Mouse (Mus musculus) hindbrain, embryonic 14.5 days (tissue): ENCODE results near the gene Lca5. TPM values are rescaled to one million over a fixed set of nuclear protein-coding genes. Genes with fewer than 3 reads are reported as not detected.

Source experiments
- ATAC-seq: fragments of 200-750 bp; cut with Nextera tagmentation; 2 replicates; pipeline ENCODE4 v1.8.0; 2017; ENCODE audit warnings: moderate number of reproducible peaks, mild to moderate bottlenecking, moderate TSS enrichment, moderate library complexity; ENCODE audit not compliant: low FRiP score
- DNase-seq: peaks from one replicate; pipeline ENCODE4 v3.0.0-alpha.2; 2015; ENCODE audit warnings: low spot score
- H3K27ac ChIP-seq: fragments of 300-500 bp; sonication (generic); 2 replicates; pipeline ENCODE4 v1.5.1; 2014; ENCODE audit warnings: mild to moderate bottlenecking, moderate library complexity
- H3K27me3 ChIP-seq: fragments of 300-500 bp; sonication (generic); 2 replicates; pipeline ENCODE4 v1.6.1; 2014; ENCODE audit warnings: mild to moderate bottlenecking, low read length, mixed read lengths; ENCODE audit not compliant: control insufficient read depth, insufficient read depth
- H3K36me3 ChIP-seq: fragments of 300-500 bp; sonication (generic); replicated peaks from 2 replicates; pipeline ENCODE4 v1.6.1; 2014; ENCODE audit not compliant: control insufficient read depth, insufficient read depth
- H3K4me1 ChIP-seq: fragments of 300-500 bp; sonication (generic); replicated peaks from 2 replicates; pipeline ENCODE4 v1.6.1; 2014; ENCODE audit warnings: antibody characterized with exemption, low read length, mixed read lengths; ENCODE audit not compliant: control insufficient read depth, insufficient read depth
- H3K4me2 ChIP-seq: fragments of 300-500 bp; sonication (generic); replicated peaks from 2 replicates; pipeline ENCODE4 v1.6.1; 2014; ENCODE audit warnings: mild to moderate bottlenecking, moderate library complexity
- H3K4me3 ChIP-seq: fragments of 300-500 bp; sonication (generic); replicated peaks from 2 replicates; pipeline ENCODE4 v1.5.1; 2014; ENCODE audit warnings: mild to moderate bottlenecking, low read length
- H3K9ac ChIP-seq: fragments of 300-500 bp; sonication (generic); 2 replicates; pipeline ENCODE4 v1.6.1; 2014
- H3K9me3 ChIP-seq: fragments of 300-500 bp; sonication (generic); 2 replicates; pipeline ENCODE4 v1.6.1; 2016; ENCODE audit warnings: low read length; ENCODE audit not compliant: control insufficient read depth
- WGBS: fragments of 180-500 bp; shearing (Covaris S2); extraction: QIAGEN DNeasy Blood & Tissue Kit; methylation state at CpG from one replicate; pipeline ENCODE4 v1.1.7; 2014; 5-methylcytosine and 5-hydroxymethylcytosine counted together
- polyA plus RNA-seq: library from polyadenylated mRNA; unstranded; fragments of >200 nt; fragmentation: Nextera tagmentation; extraction: Ambion mirVana; gene quantifications from 2 replicates; pipeline ENCODE4 v1.2.1, GENCODE M21; 2014

Lca5 gene
- polyA plus RNA-seq, 1 experiment from 2014 or later: 18.4 TPM

DNA sequence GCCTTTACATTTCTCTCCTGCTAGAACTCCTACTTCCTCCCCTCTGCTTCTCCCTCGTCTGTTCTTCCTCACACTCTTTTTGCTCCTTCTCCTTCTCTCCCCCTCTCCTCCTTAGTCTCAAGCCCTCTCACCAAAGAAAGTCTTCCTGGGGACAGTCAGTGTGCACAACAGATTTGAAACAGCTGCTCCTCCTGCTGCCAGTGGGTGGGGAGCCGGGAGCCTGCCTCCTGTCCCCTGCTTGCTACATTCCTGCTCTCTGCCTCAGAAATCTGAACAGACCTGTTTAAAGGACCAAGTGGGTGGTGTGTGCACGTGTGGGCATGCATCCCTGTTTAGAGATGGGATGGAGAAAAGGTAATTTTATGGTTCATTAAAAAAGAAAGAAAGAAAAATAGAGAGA, 91.4 kb downstream of the Lca5 start:
- ATAC-seq: 0 out of 2 replicates have a peak, but pooled peaks have one; percentile 57
- H3K27ac ChIP-seq: no peak overlapping the region
- 1% methylated on average over 3 of the region's 3 CpGs for WGBS
- peak; percentile 28 for DNase-seq
- no peaks in the 10 kb centered on the region for H3K4me1 ChIP-seq
- no peaks in the 10 kb centered on the region for H3K36me3 ChIP-seq
- no peak overlapping the region for H3K4me2 ChIP-seq
- H3K9me3 ChIP-seq: no peaks in the 10 kb centered on the region
- no peaks in the 10 kb centered on the region for H3K27me3 ChIP-seq
- no peak overlapping the region for H3K9ac ChIP-seq
- no peak overlapping the region for H3K4me3 ChIP-seq

DNA sequence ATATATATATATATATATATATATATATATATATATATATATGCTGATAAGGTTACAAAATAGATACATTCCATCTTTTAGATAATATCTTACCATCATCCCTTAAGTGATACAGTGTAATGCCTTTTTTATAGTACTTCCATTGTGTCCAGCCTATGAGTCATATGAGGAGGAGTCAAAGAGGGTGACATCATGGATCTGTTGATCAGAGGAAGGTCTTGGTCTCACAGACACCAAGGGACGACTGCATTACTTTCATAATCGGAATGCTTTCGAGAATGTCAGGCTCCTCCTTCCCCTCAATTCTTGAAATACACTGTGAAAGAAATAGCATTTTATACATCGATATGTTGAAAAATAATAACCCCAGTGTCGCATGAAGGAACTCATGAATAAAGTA, 93.4 kb downstream of the Lca5 start:
- DNase-seq (no peak), ATAC-seq (no peak)
- Histone ChIP-seq H3K9me3 (no peaks in the 10 kb centered on the region), H3K9ac (no peak overlapping the region), H3K27me3 (no peaks in the 10 kb centered on the region), H3K4me2 (no peak overlapping the region), H3K4me3 (no peak overlapping the region), H3K27ac (no peak overlapping the region), H3K36me3 (no peaks in the 10 kb centered on the region), H3K4me1 (no peaks in the 10 kb centered on the region)
- 87% methylated on average over 5 of the region's 5 CpGs for WGBS

DNA sequence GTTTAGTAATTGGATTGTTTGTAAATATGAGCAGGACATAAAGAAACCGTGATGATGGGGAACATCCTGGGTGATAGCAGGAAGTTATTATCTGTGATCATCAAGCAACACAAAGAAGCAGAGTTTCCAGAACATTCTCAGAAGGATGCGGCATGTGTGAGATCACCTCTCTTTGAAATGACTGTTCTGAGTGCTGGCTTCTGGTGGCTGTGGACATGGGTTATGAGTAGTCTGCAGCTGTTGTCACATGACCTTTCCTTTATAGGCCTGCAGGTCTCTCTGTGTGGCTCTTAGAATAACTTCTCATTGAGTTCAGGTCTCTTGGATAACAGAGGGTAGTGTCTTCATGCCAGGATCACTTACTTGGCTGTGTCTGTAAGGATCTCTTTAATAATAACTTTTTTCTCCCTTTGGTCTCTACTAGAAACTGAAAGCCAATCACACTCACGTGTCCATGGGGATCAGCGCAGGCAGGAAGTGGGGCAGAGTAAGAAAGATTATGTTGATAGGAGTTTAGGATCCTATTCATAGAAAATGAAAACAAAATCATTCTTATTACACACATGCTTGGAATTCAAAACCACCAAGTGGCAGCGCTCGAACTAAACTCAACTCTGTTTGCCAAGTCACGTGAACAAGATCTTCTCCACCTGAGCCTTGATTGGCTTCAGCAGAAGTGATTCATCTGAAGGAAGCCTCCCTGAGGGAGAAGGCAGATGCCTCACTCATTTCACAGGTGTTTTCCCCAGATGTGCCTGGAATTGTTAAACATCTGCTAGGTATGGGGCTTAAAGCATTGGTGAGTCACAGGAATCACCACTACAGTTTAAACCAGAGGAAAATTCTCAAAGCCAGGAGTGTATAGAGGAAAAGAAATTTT, 98.2 kb downstream of the Lca5 start:
- ATAC-seq (no peak), DNase-seq (no peak)
- Histone ChIP-seq H3K4me1 (no peaks in the 10 kb centered on the region), H3K9ac (no peak overlapping the region), H3K9me3 (no peaks in the 10 kb centered on the region), H3K36me3 (no peaks in the 10 kb centered on the region), H3K4me2 (no peak overlapping the region), H3K27ac (no peak overlapping the region), H3K27me3 (no peaks in the 10 kb centered on the region), H3K4me3 (no peak overlapping the region)
- 93% methylated on average over 7 of the region's 7 CpGs for WGBS

Other genes with a start within 250 kb of the Lca5 start
- gene Sh3bgrl2, start 107.2 kb upstream of the Lca5 start, polyA plus RNA-seq: 9.7 and 12.4 TPM in 2 replicates